Mouse (Mus musculus) stomach, postnatal 0 days (tissue): ENCODE results near the gene Wdr45.

ENCODE experiments used
- CTCF ChIP-seq: IDR thresholded peaks from 2 replicates; pipeline ENCODE4 v1.5.1; 2016; ENCODE audit warnings: antibody characterized with exemption, low read depth, mild to moderate bottlenecking, moderate library complexity
- EP300 ChIP-seq: optimal IDR thresholded peaks from 2 replicates; pipeline ENCODE3; 2016; ENCODE audit warnings: antibody characterized with exemption

DNA sequence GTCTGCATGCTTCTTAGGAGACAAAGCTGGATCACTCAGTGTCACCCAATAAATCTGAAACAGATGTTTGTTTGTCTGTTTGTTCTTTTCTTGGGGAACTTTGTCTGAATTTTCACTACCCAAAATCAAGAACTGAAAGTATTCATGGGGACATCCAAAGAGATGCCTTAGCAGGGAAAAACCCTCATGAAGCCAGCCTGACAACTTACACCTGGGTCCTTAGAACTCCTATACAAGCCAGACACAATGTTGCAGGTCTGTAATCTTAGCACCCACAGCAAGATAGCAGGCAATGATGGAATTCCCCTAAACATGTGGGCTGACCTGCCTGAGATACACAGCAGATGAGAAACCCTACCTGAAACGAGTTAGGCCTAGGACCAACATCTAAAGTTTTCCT is 30.8 kb downstream of the Wdr45 start:
- TF ChIP-seq EP300 (no peak), CTCF (no peak)
